Mouse (Mus musculus) left cerebral cortex, adult 2 months (tissue): ENCODE results near the gene Stxbp6. TPM values are rescaled to one million over a fixed set of nuclear protein-coding genes. Genes with fewer than 3 reads are reported as not detected.
"Not testable (repeated sequence)": the region's sequence is repeated elsewhere in the genome, so short reads cannot be mapped to it uniquely, and the experiment has no call there.

ENCODE experiments used
- DNase-seq, 2 experiments: peaks; one replicate each; pipeline ENCODE4 v3.0.0; 2021 to 2022; ENCODE audit warnings: low spot score in 2 of 2, mixed read lengths in 1 of 2; ENCODE audit errors: extremely low spot score in 1 of 2
- H3K27ac ChIP-seq: fragments of 200-600 bp; 2 replicates; pipeline ENCODE4 v1.8.1; 2022
- H3K4me3 ChIP-seq: fragments of 200-600 bp; 2 replicates; pipeline ENCODE4 v1.8.1; 2022
- CTCF ChIP-seq: fragments of 200-600 bp; IDR thresholded peaks from 2 replicates; pipeline ENCODE4 v1.8.1; 2022; ENCODE audit warnings: antibody characterized with exemption, mild to moderate bottlenecking, moderate library complexity
- intact Hi-C: fragments of 180-260 bp; cut with DNase I; formaldehyde crosslinking; loops from one replicate; pipeline ENCODE4 v1.15.1; 2025
- long read RNA-seq, 2 experiments: library from polyadenylated mRNA; stranded (forward); transcript quantifications; one replicate each; pipeline ENCODE4 v2.0.0; 2021; ENCODE audit warnings: borderline mapping rate in 2 of 2
- total RNA-seq, 2 experiments: library from RNA; stranded (reverse); gene quantifications; 2 replicates each; pipeline ENCODE4 v1.2.3; 2021

Stxbp6 gene
- 10 to 100 TPM; 67.7 to 75.2 TPM for total RNA-seq
- long read RNA-seq, experiment 1, full-length matches to known transcripts, result 39 of 58 reads
- long read RNA-seq, experiment 1, partial matches to known transcripts, result 3 of 58 reads
- long read RNA-seq, experiment 1, other reads (novel, unspliced or antisense), result 16 of 58 reads
- long read RNA-seq, experiment 2, full-length matches to known transcripts, result 47 of 52 reads
- long read RNA-seq, experiment 2, partial matches to known transcripts, result 2 of 52 reads
- long read RNA-seq, experiment 2, other reads (novel, unspliced or antisense), result 3 of 52 reads

DNA sequence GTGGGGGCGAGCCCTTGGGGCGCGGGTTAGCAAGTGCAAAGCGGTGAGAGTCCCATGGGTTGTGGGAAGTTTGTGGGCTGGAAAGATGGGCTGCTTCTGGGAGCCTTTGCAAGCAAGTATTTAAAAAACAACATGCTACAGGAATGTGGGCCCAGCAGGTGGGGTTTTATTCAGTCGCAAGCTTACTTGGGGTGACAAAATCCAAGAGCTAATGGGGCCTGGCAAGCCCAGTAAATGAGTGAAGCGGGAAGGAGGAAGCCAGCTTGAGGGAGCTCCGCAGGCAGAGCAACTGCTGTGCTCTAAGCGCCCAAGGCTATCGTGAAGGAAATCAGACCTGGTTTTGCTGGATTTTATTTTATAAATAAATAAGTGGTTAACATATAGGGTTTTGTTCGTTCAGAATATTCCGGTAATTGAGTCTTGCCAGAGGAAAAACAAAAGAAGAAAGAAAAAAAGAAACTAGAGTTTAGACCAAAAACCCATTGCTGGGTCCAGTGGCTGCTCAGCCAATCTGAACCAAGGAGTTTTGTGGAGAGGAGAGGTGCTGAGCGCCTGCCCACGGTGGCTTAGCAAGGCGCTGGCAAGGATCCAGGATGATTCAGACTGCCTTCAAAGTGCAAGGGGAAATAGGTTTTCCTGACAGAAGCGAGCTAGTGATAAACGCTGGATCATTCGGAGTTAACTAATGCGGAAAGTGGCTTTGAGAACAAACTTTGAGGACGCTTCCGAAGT, at the start of gene Stxbp6:
Stxbp6 (minus strand) TSS at position 99 of the 732 bp plus-strand sequence.
- peak; percentile 66 to 68 for DNase-seq
- intact Hi-C loops, result loop anchor here (2.0 to 5.0 kb wide), 2 partner anchors 62 to 98 kb away; no protein-coding TSS in a partner anchor
- H3K27ac ChIP-seq, result peak within 1 kb of the TSS; percentile 94
- no peak for TF ChIP-seq CTCF
- H3K4me3 ChIP-seq, result peak within 1 kb of the TSS; percentile 81

DNA sequence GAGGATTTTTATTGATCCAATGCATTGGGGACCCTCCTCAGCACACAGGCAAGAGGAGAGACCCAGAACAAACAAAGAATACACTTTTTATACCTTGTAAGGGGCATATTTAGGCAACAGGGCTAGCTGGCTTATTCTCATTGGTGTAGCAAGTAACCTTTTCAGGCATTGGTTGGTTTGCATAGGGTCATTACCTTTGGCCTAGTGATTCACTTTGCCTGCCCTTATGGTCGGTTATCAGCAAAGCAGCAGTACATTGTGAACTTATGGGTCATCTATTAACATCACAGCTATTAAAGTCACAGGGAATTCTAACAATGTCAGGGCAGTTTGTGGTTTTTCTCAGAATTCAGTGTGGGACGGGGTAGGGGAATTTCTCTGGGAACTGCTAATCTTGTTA, 28.4 kb upstream of the Stxbp6 start:
- H3K27ac ChIP-seq, DNase-seq, H3K4me3 ChIP-seq, intact Hi-C loops: not testable (repeated sequence)

DNA sequence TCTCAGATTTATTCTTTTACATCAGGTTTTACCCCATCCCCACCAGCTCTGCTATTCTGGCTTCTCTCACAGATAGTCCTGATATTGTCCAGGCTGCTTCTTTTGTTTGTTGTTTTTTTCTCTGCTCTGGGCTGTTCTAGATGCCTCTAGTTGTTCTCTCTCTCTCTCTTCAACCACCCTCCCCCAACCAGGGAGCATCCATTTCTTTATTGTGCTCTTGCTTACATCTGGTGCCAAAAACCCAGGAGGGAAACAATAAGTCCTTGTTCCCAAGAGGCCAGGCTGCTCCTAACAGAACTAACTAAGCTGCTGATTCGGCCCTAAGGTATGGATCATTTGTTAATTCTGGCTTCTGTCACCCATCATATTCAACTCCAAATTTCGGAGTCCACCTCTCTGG, 19.2 kb upstream of the Stxbp6 start:
- intact Hi-C loops, result no loop called here

DNA sequence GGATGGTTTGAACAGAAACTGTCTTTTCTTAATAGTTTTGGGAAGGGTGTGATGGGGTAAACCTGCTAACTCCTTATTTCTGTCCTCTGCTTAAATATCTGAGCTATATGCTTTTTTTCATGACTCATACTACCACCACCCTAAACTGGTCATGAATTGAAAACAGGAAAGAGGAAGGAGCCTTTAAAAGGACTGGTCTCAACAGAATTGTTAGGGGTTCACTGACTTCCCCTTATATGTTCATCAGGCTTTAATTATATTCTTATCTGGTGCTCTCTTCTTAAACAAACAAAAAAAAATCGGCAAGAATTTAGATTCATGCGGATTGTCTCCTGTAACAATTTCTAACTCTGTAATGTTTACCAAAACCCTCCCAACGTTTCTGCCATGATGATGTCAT, 17.9 kb upstream of the Stxbp6 start:
- Histone ChIP-seq H3K27ac (no peak overlapping the region), H3K4me3 (no peak overlapping the region)
- TF ChIP-seq CTCF, result no peak
- intact Hi-C loops, result no loop called here
- DNase-seq, result no peak

More for the DNA sequence above, 19.2 kb upstream of the Stxbp6 start:
- Histone ChIP-seq H3K27ac (peak overlapping the region; percentile 32; the same call in 1 of the 2 replicates), H3K4me3 (no peak overlapping the region)
- TF ChIP-seq CTCF, result no peak
- no peak for DNase-seq

DNA sequence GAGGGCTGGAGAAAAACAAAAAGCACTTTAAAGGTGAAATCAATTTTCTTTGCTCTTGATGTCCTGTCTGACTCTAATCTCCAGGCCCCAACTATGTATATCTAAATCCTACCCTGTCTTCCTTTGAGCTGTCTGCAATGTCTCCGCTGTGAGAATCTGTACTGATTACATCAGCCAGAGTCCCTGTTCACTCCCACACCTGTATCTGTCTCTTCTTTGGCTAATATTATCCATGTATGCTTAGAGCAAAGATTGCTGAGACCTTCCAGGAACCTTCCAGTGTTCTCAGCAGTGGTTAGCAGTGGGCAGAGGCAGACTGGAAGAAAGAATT, 8.6 kb upstream of the Stxbp6 start:
- H3K4me3 ChIP-seq, result no peak overlapping the region
- no peak for TF ChIP-seq CTCF
- no peak overlapping the region for H3K27ac ChIP-seq
- intact Hi-C loops, result no loop called here
- no peak for DNase-seq

DNA sequence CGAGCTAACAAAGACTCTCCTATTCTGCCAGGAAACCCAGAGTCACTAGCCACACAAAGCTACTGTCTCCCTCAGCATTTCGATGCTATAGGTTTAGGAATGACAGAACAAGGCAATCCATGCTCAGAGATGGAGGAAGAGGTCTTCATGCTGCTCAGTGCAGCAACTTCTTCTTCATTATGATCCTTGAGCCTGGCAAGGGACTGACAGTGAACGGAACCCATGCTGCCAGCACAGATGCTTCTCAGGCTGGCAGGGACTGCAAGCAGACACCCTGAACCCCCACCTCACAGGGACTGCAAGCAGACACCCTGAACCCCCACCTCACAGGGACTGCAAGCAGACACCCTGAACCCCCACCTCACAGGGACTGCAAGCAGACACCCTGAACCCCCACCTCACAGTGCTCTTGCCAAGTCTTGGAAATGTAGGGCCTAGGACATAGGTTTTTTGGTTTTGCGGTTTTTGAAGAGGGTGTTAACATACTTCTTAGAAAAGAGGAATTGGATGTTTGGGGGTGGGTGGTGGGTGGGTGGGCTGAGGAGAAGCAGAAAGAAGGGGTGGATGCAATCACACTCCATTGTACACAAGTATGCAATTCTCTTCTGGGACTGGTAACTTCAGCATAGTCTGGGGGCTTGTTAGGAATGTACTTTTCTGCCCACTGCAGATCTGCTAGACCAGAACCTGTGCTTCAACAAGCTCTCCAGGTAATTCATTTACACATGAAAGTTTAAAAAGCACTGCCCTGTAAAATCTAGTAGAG, 8.1 kb upstream of the Stxbp6 start:
- TF ChIP-seq CTCF, result no peak
- intact Hi-C loops, result no loop called here
- Histone ChIP-seq H3K4me3 (no peak overlapping the region), H3K27ac (no peak overlapping the region)
- DNase-seq, result no peak

DNA sequence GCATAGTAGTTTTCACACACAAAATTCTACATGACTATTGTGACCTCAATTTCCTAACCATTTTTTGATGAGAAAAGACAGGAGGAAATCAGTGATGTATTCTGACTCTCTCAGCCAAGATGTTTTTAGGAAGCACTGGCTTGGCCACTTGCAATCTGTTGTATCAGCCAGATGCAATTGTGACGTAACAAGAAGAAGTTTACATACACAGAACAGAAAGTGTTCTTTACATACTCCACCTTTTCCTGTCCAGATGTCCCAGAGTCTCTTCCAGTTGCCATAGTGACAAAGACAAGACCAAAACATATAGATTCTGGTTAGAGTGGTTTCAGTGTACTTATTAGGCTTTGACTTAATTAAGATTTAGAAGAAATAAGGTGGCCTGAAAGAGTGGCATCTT, 7.1 kb upstream of the Stxbp6 start:
- no peak overlapping the region for H3K27ac ChIP-seq
- TF ChIP-seq CTCF, result no peak
- intact Hi-C loops, result no loop called here
- H3K4me3 ChIP-seq, result no peak overlapping the region
- DNase-seq, result no peak

DNA sequence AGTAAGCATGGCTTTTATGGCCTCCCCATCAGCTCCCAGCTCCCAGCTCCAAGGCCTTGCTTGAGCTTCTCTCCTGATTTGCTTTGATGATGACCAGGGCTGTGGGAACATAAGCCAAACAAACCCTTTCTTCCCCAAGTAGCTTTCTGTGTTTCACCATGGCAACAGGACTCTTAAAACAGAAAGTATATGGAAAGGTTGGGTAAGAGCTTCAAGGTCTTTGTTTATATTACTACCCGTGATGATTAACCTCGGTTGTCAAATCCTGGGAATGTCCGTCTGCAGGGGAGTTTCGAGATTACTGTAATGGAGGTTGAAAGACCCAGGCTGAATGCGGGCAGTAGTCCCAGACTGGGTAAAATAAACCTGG, 6.2 kb upstream of the Stxbp6 start:
- no peak overlapping the region for H3K4me3 ChIP-seq
- H3K27ac ChIP-seq, result no peak overlapping the region
- intact Hi-C loops, result no loop called here
- no peak for TF ChIP-seq CTCF
- no peak for DNase-seq

DNA sequence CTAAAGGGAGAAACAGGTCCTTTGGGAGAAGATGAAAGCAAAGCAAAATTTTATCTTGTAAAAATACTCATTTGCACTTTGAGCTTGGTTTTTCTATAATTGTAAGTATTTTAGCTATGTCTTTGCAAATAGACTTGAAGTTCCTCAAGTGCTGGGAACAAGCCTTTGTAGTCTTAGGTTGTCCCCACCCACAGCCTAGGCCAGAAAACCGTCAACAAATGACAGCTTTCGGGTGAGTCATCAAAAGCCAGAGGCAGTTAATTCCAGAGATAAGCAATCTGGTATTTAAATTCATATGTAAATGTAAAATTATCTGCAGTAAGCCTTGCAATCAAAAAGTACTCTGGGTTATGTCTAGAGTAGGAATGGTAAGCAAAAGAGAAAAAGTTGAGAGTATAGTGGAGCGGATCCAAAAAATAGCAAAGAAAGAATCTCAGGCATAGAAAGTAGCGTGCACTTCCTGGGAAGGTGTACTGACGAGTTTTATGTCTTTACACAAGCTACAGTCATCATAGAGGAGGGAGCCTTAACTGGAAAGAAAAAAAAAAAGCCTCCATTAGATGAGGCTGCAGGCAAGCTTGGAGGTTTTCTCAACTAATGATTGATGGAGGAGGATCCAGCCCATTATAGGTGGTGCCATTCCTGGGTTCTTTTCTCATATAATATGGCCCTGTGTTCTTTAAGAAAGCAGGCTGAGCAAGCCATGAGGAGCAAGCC, 5.7 kb upstream of the Stxbp6 start:
- DNase-seq, result no peak
- TF ChIP-seq CTCF, result no peak
- intact Hi-C loops, result no loop called here
- H3K4me3 ChIP-seq, result no peak overlapping the region
- no peak overlapping the region for H3K27ac ChIP-seq

DNA sequence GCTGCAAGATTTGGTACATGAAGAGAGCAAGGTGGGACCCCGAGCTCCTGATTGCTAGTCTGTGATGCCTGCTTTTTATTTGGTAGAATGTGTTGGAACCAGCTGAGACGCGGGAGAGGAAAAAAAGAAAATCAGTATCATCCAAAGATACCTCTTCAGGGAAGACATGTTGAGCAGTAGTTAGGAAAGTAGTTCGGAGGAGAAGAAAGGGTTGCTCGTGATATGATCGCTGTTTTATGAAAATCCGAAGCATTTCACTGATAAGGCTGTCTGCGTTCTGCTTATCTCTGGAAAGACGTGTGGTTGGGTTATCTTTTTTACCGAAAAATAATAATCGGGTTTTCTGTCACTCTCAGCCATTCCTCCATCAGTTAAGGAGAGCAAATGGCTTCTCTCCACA, 1.1 kb upstream of the Stxbp6 start:
- intact Hi-C loops, result loop anchor here (2.0 kb wide), 1 partner anchor 63 kb away; no protein-coding TSS in a partner anchor
- H3K27ac ChIP-seq, result no peak overlapping the region

DNA sequence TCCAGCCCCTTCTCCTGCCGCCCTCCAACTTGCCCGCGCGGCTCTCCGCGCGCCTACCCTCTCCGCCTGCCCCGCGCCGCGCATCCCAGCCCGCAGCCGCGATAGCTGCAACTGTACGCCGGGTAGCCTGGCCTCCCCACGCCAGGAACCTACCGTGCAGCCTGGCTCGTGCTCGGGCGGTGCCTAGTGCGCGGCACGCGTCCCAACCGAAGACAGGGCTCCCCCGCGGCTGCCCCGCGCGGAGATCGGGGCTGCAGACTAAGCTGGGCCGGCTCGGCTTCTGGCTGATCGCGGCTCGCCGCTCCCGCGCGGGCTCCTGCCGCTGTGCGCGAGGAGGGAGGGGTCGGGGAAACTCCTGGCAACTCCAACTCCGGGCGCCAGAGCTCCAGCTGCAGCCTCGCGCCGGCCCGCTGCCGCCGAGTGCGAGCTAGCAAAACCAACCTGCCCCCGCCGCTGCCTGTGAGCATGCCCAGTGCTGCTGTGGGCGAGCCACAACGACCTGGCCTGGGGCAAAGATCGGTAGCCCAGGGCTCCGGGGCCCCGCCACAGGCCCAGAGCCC, 387 bp downstream of the Stxbp6 start:
- Histone ChIP-seq H3K27ac (peak overlapping the region; percentile 94), H3K4me3 (peak overlapping the region; percentile 81)
- TF ChIP-seq CTCF, result no peak
- intact Hi-C loops, result loop anchor here (2.0 to 5.0 kb wide), 2 partner anchors 61 to 98 kb away; no protein-coding TSS in a partner anchor
- DNase-seq, result peak; percentile 78 to 82

More for the DNA sequence above, 1.1 kb upstream of the Stxbp6 start:
- H3K4me3 ChIP-seq, result no peak overlapping the region
- DNase-seq, result no peak
- no peak for TF ChIP-seq CTCF
